Mouse (Mus musculus): ENCODE data around the gene Capns1. TPM values are rescaled to one million over a fixed set of nuclear protein-coding genes. Genes with fewer than 3 reads are reported as not detected.

The Capns1 gene
- polyA plus RNA-seq (2012; rRNA removed), result 791 and 1,080 TPM in 2 replicates

DNA sequence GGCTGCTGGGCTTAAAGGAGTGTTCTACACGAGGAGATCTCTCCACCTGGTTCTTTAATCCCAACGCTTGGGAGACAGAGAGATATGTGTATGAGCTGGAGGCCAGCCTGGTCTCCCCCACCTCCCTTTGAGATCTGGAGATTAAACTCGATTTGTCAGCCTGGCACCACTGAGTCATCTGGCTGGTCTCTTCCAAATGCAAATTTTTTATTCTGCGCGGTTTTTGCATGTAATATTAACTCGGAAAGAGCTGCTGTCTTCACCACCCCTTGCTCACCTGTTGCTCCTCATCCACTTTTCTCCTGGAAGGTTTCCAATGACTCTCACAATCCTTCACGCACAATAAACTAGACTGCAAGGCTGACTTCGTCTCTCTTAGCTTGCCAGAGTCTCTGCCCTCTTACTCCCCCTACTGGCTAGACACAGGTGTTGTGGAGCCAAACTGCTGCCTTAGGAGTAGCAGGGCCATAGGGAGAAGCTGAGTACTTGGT, at the start of gene Capns1:
Gene Capns1 (minus strand): TSS at position 331 of the 491 bp plus-strand sequence.

DNA sequence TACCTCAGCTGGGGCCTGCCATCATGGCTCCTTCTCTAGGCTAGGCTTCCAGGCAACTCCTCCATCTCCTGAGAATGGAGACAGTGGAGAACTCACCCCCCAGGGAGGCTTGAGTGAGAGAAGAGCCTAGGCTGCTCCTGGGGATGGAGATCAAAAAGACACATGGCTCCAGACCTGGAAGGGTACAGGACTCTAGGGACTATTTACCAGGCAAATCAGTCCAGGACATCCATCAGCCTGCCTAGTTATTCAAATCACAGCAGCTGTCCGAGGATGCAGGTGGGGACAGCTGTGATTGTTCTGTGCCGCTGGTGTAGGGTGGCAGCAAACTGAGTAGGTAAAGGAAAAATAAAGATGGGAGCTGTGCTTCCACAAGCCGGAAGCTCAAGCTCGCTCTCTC, 37.0 kb upstream of the Capns1 start, which contains the start of gene Ovol3:
Gene Ovol3 (minus strand): TSS at position 101 of the 400 bp plus-strand sequence.

GRCm38 (mm10) chr7:30231669-30232454, 33.3 kb upstream of the Capns1 start, which contains the start of the genes Polr2i and Tbcb:
Polr2i (plus strand) TSS chr7:30231948.
Tbcb (minus strand) TSS chr7:30232272.

DNA sequence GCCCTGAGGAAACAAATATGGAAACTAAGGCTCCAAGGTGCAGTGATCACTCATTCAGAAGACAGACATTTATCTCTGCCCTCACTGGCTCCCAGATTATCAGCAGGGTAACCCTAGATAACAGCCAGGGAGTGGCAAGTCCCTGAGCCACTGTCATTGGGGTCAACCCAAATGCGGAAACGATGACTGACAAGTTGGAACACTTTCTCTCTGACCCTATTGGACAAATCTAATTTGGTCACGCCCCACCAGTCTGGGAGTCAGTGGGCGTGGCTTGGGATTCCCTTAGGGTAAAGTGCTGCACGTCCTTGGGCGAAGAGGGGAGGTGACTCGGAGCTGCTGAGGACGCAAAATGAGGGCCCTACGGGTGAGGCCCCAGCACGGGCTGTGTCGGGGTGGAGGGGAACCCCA, 14.7 kb downstream of the Capns1 start, which contains the start of gene Cox7a1:
Gene Cox7a1 (plus strand): TSS at position 266 of the 411 bp plus-strand sequence.

GRCm38 (mm10) chr7:30169583-30170282, 28.9 kb downstream of the Capns1 start, which contains the start of gene Zfp146:
Zfp146 (minus strand) TSS chr7:30169750.

Other genes with a start within 250 kb of the Capns1 start
- 2.6 and 6.7 TPM in 2 replicates for gene Zfp74, start 244.7 kb downstream of the Capns1 start, polyA plus RNA-seq (2012; rRNA removed)
- gene Zfp568, start 214.9 kb downstream of the Capns1 start, polyA plus RNA-seq (2012; rRNA removed), result 3.8 and 4.0 TPM in 2 replicates
- 1.1 and 1.2 TPM in 2 replicates for gene Zfp14, start 147.4 kb downstream of the Capns1 start, polyA plus RNA-seq (2012; rRNA removed)
- 0.29 and 0.35 TPM in 2 replicates for gene Zfp82, start 125.9 kb downstream of the Capns1 start, polyA plus RNA-seq (2012; rRNA removed)
- not detected in 2 replicates for gene Gm26920, start 108.4 kb downstream of the Capns1 start, polyA plus RNA-seq (2012; rRNA removed)
- gene Zfp566, start 108.3 kb downstream of the Capns1 start, polyA plus RNA-seq (2012; rRNA removed), result 0.57 and 1.9 TPM in 2 replicates
- gene Zfp260, start 104.0 kb downstream of the Capns1 start, polyA plus RNA-seq (2012; rRNA removed), result 7.9 and 8.4 TPM in 2 replicates
- 0.38 and 1.9 TPM in 2 replicates for gene Zfp382, start 76.9 kb downstream of the Capns1 start, polyA plus RNA-seq (2012; rRNA removed)
- gene Zfp146, start 29.1 kb downstream of the Capns1 start, polyA plus RNA-seq (2012; rRNA removed), result 6.3 and 8.4 TPM in 2 replicates
- gene Cox7a1, start 14.7 kb downstream of the Capns1 start, polyA plus RNA-seq (2012; rRNA removed), result 48.3 and 56.0 TPM in 2 replicates
- 86.6 and 107 TPM in 2 replicates for gene Polr2i, start 33.1 kb upstream of the Capns1 start, polyA plus RNA-seq (2012; rRNA removed)
- gene Tbcb, start 33.5 kb upstream of the Capns1 start, polyA plus RNA-seq (2012; rRNA removed), result 46.0 and 55.7 TPM in 2 replicates
- not detected in 2 replicates for gene Ovol3, start 36.9 kb upstream of the Capns1 start, polyA plus RNA-seq (2012; rRNA removed)
- gene Thap8, start 81.3 kb upstream of the Capns1 start, polyA plus RNA-seq (2012; rRNA removed), result 0.12 and 0.19 TPM in 2 replicates
- 20.8 and 23.2 TPM in 2 replicates for gene Wdr62, start 81.6 kb upstream of the Capns1 start, polyA plus RNA-seq (2012; rRNA removed)
- gene Clip3, start 92.9 kb upstream of the Capns1 start, polyA plus RNA-seq (2012; rRNA removed), result 11.3 and 14.7 TPM in 2 replicates
- gene Alkbh6, start 109.9 kb upstream of the Capns1 start, polyA plus RNA-seq (2012; rRNA removed), result 165 and 192 TPM in 2 replicates
- gene Syne4, start 116.0 kb upstream of the Capns1 start, polyA plus RNA-seq (2012; rRNA removed), result 11.0 and 13.9 TPM in 2 replicates
- gene E130208F15Rik, start 122.9 kb upstream of the Capns1 start, polyA plus RNA-seq (2012; rRNA removed), result 1.2 and 1.4 TPM in 2 replicates
- gene Sdhaf1, start 125.1 kb upstream of the Capns1 start, polyA plus RNA-seq (2012; rRNA removed), result 26.8 and 37.9 TPM in 2 replicates
- 25.6 and 26.3 TPM in 2 replicates for gene Lrfn3, start 164.0 kb upstream of the Capns1 start, polyA plus RNA-seq (2012; rRNA removed)
- 54.3 and 84.5 TPM in 2 replicates for gene Tyrobp, start 214.9 kb upstream of the Capns1 start, polyA plus RNA-seq (2012; rRNA removed)
- gene Hcst, start 221.0 kb upstream of the Capns1 start, polyA plus RNA-seq (2012; rRNA removed), result 12.2 and 17.0 TPM in 2 replicates
- 7.8 and 8.1 TPM in 2 replicates for gene Nfkbid, start 222.9 kb upstream of the Capns1 start, polyA plus RNA-seq (2012; rRNA removed)
- 49.6 and 52.2 TPM in 2 replicates for gene Aplp1, start 246.7 kb upstream of the Capns1 start, polyA plus RNA-seq (2012; rRNA removed)